Mouse (Mus musculus): ENCODE measurements around the gene Chst11. TPM values are rescaled to one million over a fixed set of nuclear protein-coding genes. Genes with fewer than 3 reads are reported as not detected.
A peak's percentile ranks its signal among the peaks of the same experiment; 100 is the strongest.

The Chst11 gene
- 1.1 and 1.3 TPM in 2 replicates for polyA plus RNA-seq (2016; fragmentation: Nextera tagmentation; extraction: Ambion mirVana)

DNA sequence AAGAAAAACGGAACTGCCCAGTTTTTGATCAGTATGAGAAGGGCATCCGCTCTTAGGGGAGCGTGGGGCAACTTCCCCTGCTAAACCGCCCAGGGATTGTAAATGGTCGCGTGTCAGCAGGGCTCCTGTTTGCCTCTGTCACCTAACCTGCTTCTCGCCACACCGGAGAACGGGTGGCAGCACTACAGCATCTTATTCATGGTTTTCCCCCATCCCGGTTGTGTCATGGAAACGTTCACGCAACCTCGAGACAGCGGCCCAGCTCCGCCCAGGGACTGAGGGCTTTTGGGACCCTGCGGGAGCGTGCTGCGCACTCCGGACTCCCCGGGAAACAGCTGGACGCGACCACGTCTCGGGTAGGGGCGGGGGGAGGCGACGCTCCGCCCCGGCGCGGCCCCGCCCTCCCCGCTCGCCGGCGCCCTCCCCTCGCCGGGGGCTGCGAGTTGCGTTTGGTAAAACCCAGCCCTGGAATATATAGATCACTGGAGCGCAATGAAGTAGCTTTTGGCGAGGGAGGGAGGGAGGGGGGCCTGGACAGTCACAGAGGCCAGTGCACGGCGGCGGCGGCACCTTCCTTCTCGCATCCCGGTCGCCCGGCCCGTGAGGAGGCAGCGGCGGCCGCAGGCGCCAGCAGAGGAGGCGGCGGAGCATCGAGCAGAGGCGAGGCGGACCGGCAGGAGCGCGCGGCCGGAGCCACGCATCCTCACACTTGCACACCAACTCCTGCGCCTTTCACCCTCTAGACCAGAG, at the start of gene Chst11:
Gene Chst11 (plus strand): TSS at position 549 of the 750 bp plus-strand sequence.
- H3K36me3 ChIP-seq (replicated peaks), result no peaks in the 10 kb centered on the region
- H3K4me3 ChIP-seq, result peak within 1 kb of the TSS; percentile 79
- peak; percentile 89 for DNase-seq (ENCODE audit: low spot score)
- H3K27me3 ChIP-seq (replicated peaks; ENCODE audit: low read depth, poor library complexity, severe bottlenecking), result peaks cover 72% of the 10 kb centered on the region
- under 1% methylated on average over 67 of the region's 67 CpGs for WGBS
- H3K4me1 ChIP-seq, result peaks cover 41% of the 10 kb centered on the region
- peak within 1 kb of the TSS; percentile 86 for H3K27ac ChIP-seq (replicated peaks)
- H3K9me3 ChIP-seq, result no peaks in the 10 kb centered on the region

DNA sequence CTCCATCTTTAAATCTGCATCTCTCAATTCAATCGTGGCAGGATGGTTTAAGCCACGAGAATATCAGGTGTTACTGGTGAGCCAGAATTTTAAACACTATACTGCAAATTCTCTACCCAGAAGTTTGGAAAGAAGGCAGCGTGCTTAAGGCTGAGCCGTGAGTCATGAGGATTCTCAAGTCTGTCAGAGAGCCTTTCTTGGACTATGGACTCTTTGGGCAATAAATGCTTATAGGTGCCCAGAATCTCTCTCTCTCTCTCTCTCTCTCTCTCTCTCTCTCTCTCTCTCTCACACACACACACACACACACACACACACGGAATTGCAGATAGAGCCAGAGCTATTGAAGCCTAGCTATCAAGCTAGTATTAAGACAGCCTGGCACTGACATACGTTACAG, 49.5 kb upstream of the Chst11 start:
- WGBS, result 87% methylated on average over 6 of the region's 6 CpGs
- no peaks in the 10 kb centered on the region for H3K27me3 ChIP-seq (replicated peaks; ENCODE audit: low read depth, poor library complexity, severe bottlenecking)

DNA sequence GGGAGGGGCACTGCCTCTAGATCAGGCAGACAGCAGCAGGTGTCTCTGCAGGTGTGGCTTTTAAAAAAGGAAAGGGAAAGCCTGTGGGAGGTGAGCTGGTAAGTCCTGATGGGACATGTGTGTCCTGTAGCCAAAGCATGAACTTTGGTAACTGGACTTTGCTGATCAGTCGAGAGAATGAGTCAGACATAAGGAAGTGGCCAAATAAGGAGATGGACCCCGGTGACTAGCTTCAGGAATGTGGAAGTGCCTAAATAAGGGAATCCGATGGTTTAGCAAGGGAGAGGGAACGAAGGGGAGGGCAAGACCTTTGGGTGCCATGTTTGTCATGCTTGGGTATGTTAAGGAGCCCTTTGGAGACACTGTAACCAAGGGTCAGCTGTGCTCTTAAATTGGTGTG, 31.9 kb upstream of the Chst11 start:
- peaks cover 4% of the 10 kb centered on the region; the same call in 1 of the 2 replicates for H3K9me3 ChIP-seq
- H3K27me3 ChIP-seq (replicated peaks; ENCODE audit: low read depth, poor library complexity, severe bottlenecking), result no peaks in the 10 kb centered on the region
- 93% methylated on average over 4 of the region's 4 CpGs for WGBS
- no peaks in the 10 kb centered on the region for H3K36me3 ChIP-seq (replicated peaks)
- no peaks in the 10 kb centered on the region for H3K4me1 ChIP-seq
- H3K4me3 ChIP-seq, result no peak overlapping the region
- H3K27ac ChIP-seq (replicated peaks), result no peak overlapping the region
- DNase-seq (ENCODE audit: low spot score), result no peak

More for the DNA sequence above, 49.5 kb upstream of the Chst11 start:
- Histone ChIP-seq H3K27ac (replicated peaks) (no peak overlapping the region), H3K4me3 (no peak overlapping the region), H3K9me3 (peaks cover 8% of the 10 kb centered on the region; the same call in 1 of the 2 replicates), H3K4me1 (no peaks in the 10 kb centered on the region), H3K36me3 (replicated peaks) (no peaks in the 10 kb centered on the region)
- DNase-seq (ENCODE audit: low spot score), result no peak

DNA sequence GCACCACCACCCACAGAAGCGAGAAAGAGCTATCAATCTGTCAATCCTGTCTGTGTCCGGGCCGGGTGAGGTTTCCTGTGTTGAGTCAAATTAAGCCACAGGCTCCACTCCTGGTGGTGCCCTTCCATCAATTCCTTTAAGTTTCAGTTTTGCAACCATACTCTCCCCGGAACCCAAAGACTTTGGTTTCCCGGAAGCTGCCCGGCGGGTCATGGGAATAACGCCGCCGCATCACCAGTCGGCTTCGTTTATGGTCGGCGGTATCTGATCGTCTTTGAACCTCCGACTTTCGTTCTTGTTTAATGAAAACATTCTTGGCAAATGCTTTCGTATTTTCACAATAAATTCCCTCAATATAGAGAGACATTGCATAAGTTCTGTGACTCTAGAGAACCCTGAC, 30.2 kb upstream of the Chst11 start:
- DNase-seq (ENCODE audit: low spot score), result peak; percentile 37
- H3K9me3 ChIP-seq, result peaks cover 4% of the 10 kb centered on the region; the same call in 1 of the 2 replicates
- H3K27me3 ChIP-seq (replicated peaks; ENCODE audit: low read depth, poor library complexity, severe bottlenecking), result no peaks in the 10 kb centered on the region
- H3K36me3 ChIP-seq (replicated peaks), result no peaks in the 10 kb centered on the region
- H3K4me3 ChIP-seq, result no peak overlapping the region
- WGBS, result 95% methylated on average over 18 of the region's 18 CpGs
- H3K4me1 ChIP-seq, result no peaks in the 10 kb centered on the region
- H3K27ac ChIP-seq (replicated peaks), result no peak overlapping the region

DNA sequence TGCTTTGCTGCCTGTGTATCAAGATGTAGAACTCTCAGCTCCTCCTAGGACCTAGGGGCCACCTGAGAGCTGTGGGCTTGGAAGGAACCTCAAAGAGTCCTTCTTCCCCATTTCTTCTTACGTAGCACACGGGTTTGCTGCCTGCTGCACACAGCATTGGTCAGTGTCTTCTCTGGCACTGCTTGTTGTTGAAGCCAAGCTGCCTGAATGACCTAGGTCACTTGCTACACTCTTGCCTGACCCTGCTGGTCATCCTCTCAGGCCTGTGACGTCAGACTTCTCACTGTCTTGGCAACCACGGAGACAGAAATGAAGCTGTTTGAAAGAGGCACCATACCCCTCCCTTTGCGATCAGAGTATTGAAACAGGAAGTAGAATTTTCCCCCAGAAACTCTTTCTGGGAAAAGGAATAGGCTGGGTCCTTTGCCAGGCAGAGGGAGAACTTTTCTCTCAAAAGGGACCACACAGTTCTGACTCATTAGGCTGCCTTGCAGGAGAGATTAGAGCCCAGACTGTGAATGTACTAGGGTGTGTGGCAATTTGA, 27.0 kb upstream of the Chst11 start:
- WGBS, result 76% methylated on average over 5 of the region's 5 CpGs
- H3K36me3 ChIP-seq (replicated peaks), result no peaks in the 10 kb centered on the region
- DNase-seq (ENCODE audit: low spot score), result no peak
- H3K4me3 ChIP-seq, result no peak overlapping the region
- no peak overlapping the region for H3K27ac ChIP-seq (replicated peaks)
- no peaks in the 10 kb centered on the region for H3K4me1 ChIP-seq
- H3K27me3 ChIP-seq (replicated peaks; ENCODE audit: low read depth, poor library complexity, severe bottlenecking), result no peaks in the 10 kb centered on the region
- peaks cover 4% of the 10 kb centered on the region; the same call in 1 of the 2 replicates for H3K9me3 ChIP-seq

DNA sequence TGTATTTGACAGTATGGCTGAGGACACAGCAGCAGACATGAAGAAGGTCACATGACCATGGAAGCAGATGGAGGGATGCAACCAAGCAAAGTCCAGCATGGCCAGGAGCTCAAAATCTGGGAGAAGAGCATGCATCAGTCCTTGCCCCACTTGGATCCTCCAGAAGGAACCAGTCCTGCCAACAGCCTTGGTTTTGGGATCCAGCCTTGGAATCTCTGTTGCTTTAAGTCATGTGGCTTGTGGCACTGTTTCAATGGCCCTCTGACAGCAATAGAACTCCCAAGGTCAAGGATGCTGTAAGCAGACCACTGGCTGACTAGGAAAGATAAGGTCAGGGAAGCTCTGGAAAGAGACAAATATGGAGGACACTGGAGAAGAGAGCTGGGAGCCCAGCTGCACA, 26.0 kb upstream of the Chst11 start:
- H3K36me3 ChIP-seq (replicated peaks), result no peaks in the 10 kb centered on the region
- no peaks in the 10 kb centered on the region for H3K4me1 ChIP-seq
- DNase-seq (ENCODE audit: low spot score), result no peak
- no peak overlapping the region for H3K27ac ChIP-seq (replicated peaks)
- peaks cover 1% of the 10 kb centered on the region; the same call in 1 of the 2 replicates for H3K9me3 ChIP-seq
- no peak overlapping the region for H3K4me3 ChIP-seq
- no peaks in the 10 kb centered on the region for H3K27me3 ChIP-seq (replicated peaks; ENCODE audit: low read depth, poor library complexity, severe bottlenecking)

DNA sequence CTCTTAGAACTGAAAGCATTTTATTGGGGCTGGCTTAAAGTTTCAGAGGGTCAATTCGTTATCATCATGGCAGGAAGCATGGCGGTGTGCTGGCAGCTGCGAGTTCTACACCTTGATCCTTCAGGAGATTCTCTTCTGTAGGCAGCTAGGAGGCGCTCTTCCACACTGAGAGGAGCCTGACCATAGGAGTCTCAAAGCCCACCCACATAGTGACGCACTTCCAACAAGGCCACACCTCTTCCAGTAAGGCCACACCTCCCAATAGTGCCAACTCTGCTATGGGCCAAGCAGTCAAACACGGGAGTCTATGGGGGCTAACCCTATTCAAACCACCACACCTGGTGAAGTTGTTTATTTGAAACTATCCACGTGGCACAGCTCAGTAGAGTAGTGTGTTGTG, 24.0 kb upstream of the Chst11 start:
- WGBS, result 45% methylated on average over 7 of the region's 7 CpGs
- DNase-seq (ENCODE audit: low spot score), result no peak
- H3K27me3 ChIP-seq (replicated peaks; ENCODE audit: low read depth, poor library complexity, severe bottlenecking), result no peaks in the 10 kb centered on the region

DNA sequence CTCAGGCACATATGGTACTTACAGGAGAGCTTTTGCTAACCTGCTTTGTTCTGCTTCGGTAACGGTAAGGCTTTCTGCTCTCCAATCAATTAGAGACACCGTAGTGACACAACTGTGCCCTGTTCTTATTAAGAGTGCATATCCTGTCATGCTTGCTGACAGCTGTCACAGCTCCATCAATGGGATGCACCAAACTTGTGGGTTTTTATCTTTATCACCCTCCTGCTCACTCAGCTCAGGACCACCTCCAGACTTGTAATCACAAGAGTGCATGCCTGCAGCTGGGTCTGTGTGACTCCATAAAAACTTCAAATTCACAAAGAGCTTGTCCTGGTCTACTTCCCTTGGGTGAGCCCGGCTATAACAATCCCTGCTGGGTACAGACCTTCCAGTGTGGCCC, 23.3 kb upstream of the Chst11 start:
- Histone ChIP-seq H3K4me1 (no peaks in the 10 kb centered on the region), H3K4me3 (no peak overlapping the region), H3K36me3 (replicated peaks) (no peaks in the 10 kb centered on the region), H3K9me3 (no peaks in the 10 kb centered on the region), H3K27ac (replicated peaks) (no peak overlapping the region), H3K27me3 (replicated peaks; ENCODE audit: low read depth, poor library complexity, severe bottlenecking) (no peaks in the 10 kb centered on the region)
- WGBS, result 84% methylated on average over 4 of the region's 4 CpGs
- no peak for DNase-seq (ENCODE audit: low spot score)

More for the DNA sequence above, 24.0 kb upstream of the Chst11 start:
- Histone ChIP-seq H3K4me1 (no peaks in the 10 kb centered on the region), H3K4me3 (no peak overlapping the region), H3K9me3 (no peaks in the 10 kb centered on the region), H3K36me3 (replicated peaks) (no peaks in the 10 kb centered on the region), H3K27ac (replicated peaks) (no peak overlapping the region)

DNA sequence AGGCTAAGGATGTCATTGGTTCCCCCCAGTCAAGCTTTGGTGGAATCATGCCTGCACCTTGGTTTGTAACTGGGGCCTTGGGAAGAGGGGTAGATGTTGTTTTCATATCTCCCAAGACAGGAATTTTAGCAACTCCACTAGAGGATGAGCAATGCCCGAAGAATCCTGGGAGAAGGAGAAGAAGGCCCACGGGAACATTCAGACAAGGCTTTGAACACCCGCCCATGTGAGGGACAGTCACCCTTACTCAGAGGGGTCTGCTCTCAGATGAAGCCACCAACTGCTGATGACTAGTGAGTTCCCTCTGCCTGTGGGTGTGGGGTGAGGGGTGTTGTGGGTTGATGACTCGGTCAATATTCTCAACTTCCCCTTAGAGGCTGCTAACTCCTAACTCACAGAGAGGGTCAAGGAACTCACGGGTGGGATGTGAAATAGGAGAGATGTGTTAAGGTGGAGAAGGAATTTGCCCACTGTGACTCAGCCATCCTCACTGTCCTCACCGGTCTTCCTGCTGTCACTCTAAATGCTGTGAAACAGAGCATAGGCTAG, 22.8 kb upstream of the Chst11 start:
- DNase-seq (ENCODE audit: low spot score), result no peak
- Histone ChIP-seq H3K4me1 (no peaks in the 10 kb centered on the region), H3K4me3 (no peak overlapping the region), H3K9me3 (no peaks in the 10 kb centered on the region), H3K36me3 (replicated peaks) (no peaks in the 10 kb centered on the region), H3K27me3 (replicated peaks; ENCODE audit: low read depth, poor library complexity, severe bottlenecking) (no peaks in the 10 kb centered on the region), H3K27ac (replicated peaks) (no peak overlapping the region)
- 85% methylated on average over 6 of the region's 6 CpGs for WGBS

DNA sequence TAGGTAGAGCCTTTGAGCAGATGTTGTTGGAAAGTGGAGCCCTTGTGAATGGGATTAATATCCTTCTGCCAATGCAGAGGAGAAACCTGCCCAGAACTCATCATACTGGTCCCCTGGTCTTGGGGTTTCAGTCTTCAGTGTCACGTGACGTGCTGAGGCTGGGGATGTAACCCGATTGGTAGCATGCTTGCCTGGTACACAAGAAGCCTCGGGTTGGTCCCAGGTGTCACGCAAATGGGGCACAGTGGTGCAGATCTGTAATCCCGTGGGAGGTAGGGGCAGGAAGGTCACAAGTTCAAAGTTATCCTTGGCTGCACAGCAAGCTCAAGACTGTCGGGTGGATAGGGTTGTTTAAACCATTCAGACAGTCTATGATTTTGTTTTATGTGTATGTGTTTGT, 20.8 kb upstream of the Chst11 start:
- peaks cover 3% of the 10 kb centered on the region; the same call in 1 of the 2 replicates for H3K4me1 ChIP-seq
- no peaks in the 10 kb centered on the region for H3K36me3 ChIP-seq (replicated peaks)
- H3K27ac ChIP-seq (replicated peaks), result no peak overlapping the region
- no peaks in the 10 kb centered on the region for H3K27me3 ChIP-seq (replicated peaks; ENCODE audit: low read depth, poor library complexity, severe bottlenecking)
- DNase-seq (ENCODE audit: low spot score), result no peak
- H3K9me3 ChIP-seq, result no peaks in the 10 kb centered on the region
- 75% methylated on average over 7 of the region's 7 CpGs for WGBS
- no peak overlapping the region for H3K4me3 ChIP-seq

DNA sequence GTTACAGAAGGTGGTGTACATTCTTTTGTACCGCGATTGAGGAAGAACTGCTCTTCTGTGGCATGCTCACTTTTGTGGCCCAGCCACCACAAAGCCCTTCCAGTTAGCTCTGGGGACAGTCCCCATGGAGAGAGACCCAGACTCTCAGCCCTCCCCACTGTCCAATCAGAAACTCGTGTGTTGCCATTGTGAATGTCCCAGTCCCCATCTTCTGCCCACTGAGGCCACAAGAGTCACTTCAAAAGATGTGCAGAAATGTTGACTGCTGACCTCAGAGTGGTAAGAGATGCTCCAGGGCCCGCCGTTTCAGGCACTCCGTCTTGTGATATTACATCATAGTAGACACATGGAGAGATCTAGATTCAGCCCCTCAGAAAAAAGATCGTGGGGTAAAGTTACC, 18.6 kb upstream of the Chst11 start:
- H3K27ac ChIP-seq (replicated peaks), result no peak overlapping the region
- H3K4me3 ChIP-seq, result no peak overlapping the region
- no peaks in the 10 kb centered on the region for H3K9me3 ChIP-seq
- no peaks in the 10 kb centered on the region for H3K27me3 ChIP-seq (replicated peaks; ENCODE audit: low read depth, poor library complexity, severe bottlenecking)
- peaks cover 6% of the 10 kb centered on the region; the same call in 1 of the 2 replicates for H3K4me1 ChIP-seq
- WGBS, result 85% methylated on average over 7 of the region's 7 CpGs
- H3K36me3 ChIP-seq (replicated peaks), result no peaks in the 10 kb centered on the region
- no peak for DNase-seq (ENCODE audit: low spot score)

DNA sequence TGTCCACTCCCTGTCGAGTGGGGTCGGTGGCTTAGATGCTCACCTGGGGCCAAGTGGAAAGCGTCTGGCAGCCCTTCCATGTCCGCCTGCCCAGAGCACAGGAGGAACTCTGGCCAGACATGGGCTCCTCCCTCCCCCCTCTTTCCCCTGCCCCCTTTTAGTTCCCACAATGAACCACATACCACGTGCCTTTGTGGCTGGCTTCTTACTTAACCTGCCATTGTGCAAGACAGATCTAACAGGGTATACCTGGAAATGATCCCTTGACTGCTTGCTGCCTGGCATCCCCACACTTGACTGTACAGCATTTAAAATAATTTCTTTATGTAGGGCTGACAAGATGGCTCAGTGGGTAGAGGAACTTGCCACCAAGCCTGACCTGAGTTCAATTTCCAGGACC, 15.7 kb upstream of the Chst11 start:
- Histone ChIP-seq H3K36me3 (replicated peaks) (no peaks in the 10 kb centered on the region), H3K4me3 (no peak overlapping the region), H3K4me1 (peaks cover 6% of the 10 kb centered on the region; the same call in 1 of the 2 replicates), H3K27ac (replicated peaks) (0 out of 2 replicates have a peak overlapping the region, but pooled peaks have one; percentile 44), H3K27me3 (replicated peaks; ENCODE audit: low read depth, poor library complexity, severe bottlenecking) (no peaks in the 10 kb centered on the region), H3K9me3 (no peaks in the 10 kb centered on the region)
- no peak for DNase-seq (ENCODE audit: low spot score)
- 71% methylated on average over 5 of the region's 5 CpGs for WGBS

DNA sequence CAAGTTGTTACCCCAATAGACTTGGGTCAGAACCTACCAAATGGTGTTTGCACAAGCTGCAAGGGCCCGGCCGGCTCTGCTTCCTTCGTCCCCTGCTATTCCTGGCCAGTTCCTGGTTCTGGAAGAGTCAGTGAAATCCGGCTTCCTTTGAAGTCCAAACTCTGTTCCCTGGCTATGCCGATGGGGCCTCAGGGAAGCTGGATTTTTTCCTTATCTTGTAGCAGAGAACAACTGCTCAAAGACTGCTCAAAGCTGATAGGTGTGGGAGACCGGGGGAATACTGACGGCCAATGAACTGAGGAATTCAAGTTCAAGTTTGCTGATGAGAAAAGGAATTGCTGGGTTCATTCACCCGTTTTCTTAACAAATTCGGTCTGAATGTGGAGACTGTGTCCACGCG, 13.7 kb upstream of the Chst11 start:
- Histone ChIP-seq H3K4me1 (peaks cover 9% of the 10 kb centered on the region), H3K4me3 (no peak overlapping the region), H3K9me3 (no peaks in the 10 kb centered on the region), H3K27ac (replicated peaks) (no peak overlapping the region), H3K27me3 (replicated peaks; ENCODE audit: low read depth, poor library complexity, severe bottlenecking) (no peaks in the 10 kb centered on the region), H3K36me3 (replicated peaks) (no peaks in the 10 kb centered on the region)
- 86% methylated on average over 11 of the region's 11 CpGs for WGBS
- no peak for DNase-seq (ENCODE audit: low spot score)

Measured in embryonic facial prominence, embryonic 10.5 days (tissue).